Mouse (Mus musculus) lung, postnatal 0 days (tissue): ENCODE measurements at regions not wholly inside any gene's neighbourhood (a gene's known extent, or its start where the extent isn't known, plus 50 kb on each side); places are given as distances from the start of the nearest gene placed in this dataset.

ENCODE experiments used
- CTCF ChIP-seq: IDR thresholded peaks from 2 replicates; pipeline ENCODE4 v1.5.1; 2016; ENCODE audit warnings: antibody characterized with exemption, mild to moderate bottlenecking
- EP300 ChIP-seq: IDR thresholded peaks from 2 replicates; pipeline ENCODE4 v1.6.1; 2016; ENCODE audit warnings: antibody characterized with exemption, mild to moderate bottlenecking, control low read depth

- TF ChIP-seq EP300 (no peak), CTCF (no peak)
Observed at GRCm38 (mm10) chr2:149763864-149764263, 65.1 kb upstream of the Syndig1 start.
